Mouse (Mus musculus) Patski (cell line): ENCODE results near the gene Olfr97. TPM values are rescaled to one million over a fixed set of nuclear protein-coding genes. Genes with fewer than 3 reads are reported as not detected.
"Not testable (repeated sequence)": the region's sequence is repeated elsewhere in the genome, so short reads cannot be mapped to it uniquely, and the experiment has no call there.

Experiments used
- ATAC-seq: fragments of 100-300 bp; one replicate; pipeline ENCODE4 v1.8.0; 2021
- CTCF ChIA-PET: fragments of 350-600 bp; sonication (Branson Sonifier 250); formaldehyde crosslinking; loops from one replicate; lab custom pipeline; 2022; ENCODE audit warnings: inconsistent platforms; lab: Charles Lee
- POLR2A ChIA-PET: fragments of 350-600 bp; sonication (Branson Sonifier 250); formaldehyde crosslinking; loops from one replicate; lab custom pipeline; 2022; ENCODE audit warnings: antibody characterized with exemption, inconsistent platforms; lab: Charles Lee
- DNase-seq: peaks from one replicate; pipeline ENCODE4 v3.0.0-alpha.2; 2011; ENCODE audit warnings: low read depth, low spot score
- H3K27me3 ChIP-seq: fragments of 371-371 bp; one replicate; pipeline ENCODE4 v1.5.1; 2021
- CTCF ChIP-seq: fragments of 100-300 bp; IDR thresholded peaks from one replicate; pipeline ENCODE4 v1.5.1; 2021
- in situ Hi-C: fragments of 300-500 bp; cut with MboI; formaldehyde crosslinking; loops from 3 replicates; pipeline ENCODE4 v1.11.1; 2018; ENCODE audit warnings: low pct_unique_long_range_greater_than_20kb, mixed read lengths
- polyA plus RNA-seq: library from polyadenylated mRNA; unstranded; gene quantifications from one replicate; pipeline ENCODE4 v1.2.3, GENCODE M21; 2021

Gene Olfr97
- polyA plus RNA-seq = not detected

GRCm38 (mm10) chr17:37237230-37237629 is at the start of gene Olfr97:
Olfr97 (minus strand) TSS chr17:37237330.
- in situ Hi-C loops = not testable (repeated sequence)

GRCm38 (mm10) chr17:37283360-37283759 is 46.2 kb upstream of the Olfr97 start, which contains the start of gene Olfr99:
Olfr99 (minus strand) TSS chr17:37283460.
- POLR2A ChIA-PET = no interaction called here
- no peak for DNase-seq
- no peaks in the 10 kb centered on the region for H3K27me3 ChIP-seq
- in situ Hi-C loops = no loop called here
- CTCF ChIA-PET = no interaction called here
- ATAC-seq = no peak
- TF ChIP-seq CTCF = no peak

More at GRCm38 (mm10) chr17:37237230-37237629, at the start of gene Olfr97:
- DNase-seq, CTCF ChIA-PET, POLR2A ChIA-PET, H3K27me3 ChIP-seq, ATAC-seq: not testable (repeated sequence)

GRCm38 (mm10) chr17:37280331-37280730 is 43.2 kb upstream of the Olfr97 start:
- CTCF ChIA-PET = no interaction called here
- no peak for TF ChIP-seq CTCF
- in situ Hi-C loops = no loop called here
- no peak for DNase-seq
- no peak for ATAC-seq
- POLR2A ChIA-PET = no interaction called here
- no peaks in the 10 kb centered on the region for H3K27me3 ChIP-seq

GRCm38 (mm10) chr17:37276573-37276972 is 39.4 kb upstream of the Olfr97 start:
- ChIA-PET POLR2A (no interaction called here), CTCF (no interaction called here)
- TF ChIP-seq CTCF = no peak
- in situ Hi-C loops = no loop called here
- ATAC-seq (peak; percentile 57), DNase-seq (no peak)
- H3K27me3 ChIP-seq = no peaks in the 10 kb centered on the region

- ATAC-seq (no peak), DNase-seq (no peak)
- no peak for TF ChIP-seq CTCF
- ChIA-PET POLR2A (no interaction called here), CTCF (no interaction called here)
- H3K27me3 ChIP-seq = no peaks in the 10 kb centered on the region
- in situ Hi-C loops = no loop called here
Observed at GRCm38 (mm10) chr17:37275626-37276248, 38.6 kb upstream of the Olfr97 start.

GRCm38 (mm10) chr17:37270702-37271092 is 33.6 kb upstream of the Olfr97 start:
- no peak for DNase-seq

GRCm38 (mm10) chr17:37270058-37270701 is 33.0 kb upstream of the Olfr97 start, which contains the start of gene H2-M3:
H2-M3 (plus strand) TSS chr17:37270220.
- H3K27me3 ChIP-seq = no peaks in the 10 kb centered on the region
- peak; percentile 99 for ATAC-seq
- in situ Hi-C loops = no loop called here
- no peak for TF ChIP-seq CTCF
- DNase-seq = peak; percentile 25
- ChIA-PET CTCF (no interaction called here), POLR2A (no interaction called here)

More at GRCm38 (mm10) chr17:37270702-37271092, 33.6 kb upstream of the Olfr97 start:
- ATAC-seq = peak; percentile 21
- CTCF ChIA-PET = no interaction called here
- no peak for TF ChIP-seq CTCF
- in situ Hi-C loops = no loop called here
- no peaks in the 10 kb centered on the region for H3K27me3 ChIP-seq
- POLR2A ChIA-PET = no interaction called here

- no peak for ATAC-seq
- POLR2A ChIA-PET = interaction anchor here (0.6 kb wide), 1 partner anchor 241 kb away, joined by 3 read pairs; no protein-coding TSS in a partner anchor
- no peak for TF ChIP-seq CTCF
Observed at GRCm38 (mm10) chr17:37263626-37264025, 26.5 kb upstream of the Olfr97 start, which contains the start of gene Olfr98. Olfr98 (minus strand) TSS chr17:37263749.

GRCm38 (mm10) chr17:37250544-37250943 is 13.4 kb upstream of the Olfr97 start:
- no peak for DNase-seq
- ChIA-PET CTCF (no interaction called here), POLR2A (no interaction called here)
- H3K27me3 ChIP-seq = no peaks in the 10 kb centered on the region
- peak; percentile 39 for TF ChIP-seq CTCF
- in situ Hi-C loops = no loop called here
- ATAC-seq = no peak

More at GRCm38 (mm10) chr17:37263626-37264025, 26.5 kb upstream of the Olfr97 start, which contains the start of gene Olfr98:
- no peaks in the 10 kb centered on the region for H3K27me3 ChIP-seq
- no peak for DNase-seq
- in situ Hi-C loops = no loop called here
- CTCF ChIA-PET = no interaction called here

GRCm38 (mm10) chr17:37249460-37249859 is 12.3 kb upstream of the Olfr97 start:
- H3K27me3 ChIP-seq = no peaks in the 10 kb centered on the region
- CTCF ChIA-PET = no interaction called here
- DNase-seq (no peak), ATAC-seq (no peak)
- POLR2A ChIA-PET = no interaction called here
- no peak for TF ChIP-seq CTCF
- in situ Hi-C loops = no loop called here

GRCm38 (mm10) chr17:37246715-37247114 is 9.6 kb upstream of the Olfr97 start:
- POLR2A ChIA-PET = no interaction called here
- no peak for TF ChIP-seq CTCF
- DNase-seq = no peak
- peak; percentile 31 for ATAC-seq
- CTCF ChIA-PET = interaction anchor here (1.1 kb wide), 1 partner anchor 353 kb away, joined by 3 read pairs; no protein-coding TSS in a partner anchor
- in situ Hi-C loops = no loop called here
- no peaks in the 10 kb centered on the region for H3K27me3 ChIP-seq
